Mouse (Mus musculus) CH12.LX (cell line): ENCODE measurements at regions not wholly inside any gene's neighbourhood (a gene's known extent, or its start where the extent isn't known, plus 50 kb on each side); places are given as distances from the start of the nearest gene placed in this dataset.

ENCODE experiments used
- DNase-seq: peaks from one replicate; pipeline ENCODE4 v3.0.0-alpha.2; 2013; ENCODE audit errors: extremely low read depth
- H3K27ac ChIP-seq: 2 replicates; pipeline ENCODE4 v1.5.1; 2012; ENCODE audit warnings: low read depth, mild to moderate bottlenecking, control low read depth, moderate library complexity; ENCODE audit not compliant: insufficient read depth
- H3K27me3 ChIP-seq: replicated peaks from 2 replicates; pipeline ENCODE3; 2012; ENCODE audit warnings: inconsistent platforms
- H3K36me3 ChIP-seq, 2 experiments: replicated peaks in 1 of 2; 2 replicates each; pipeline versions ENCODE3 to v1.6.1; 2012; ENCODE audit warnings: inconsistent platforms in 1 of 2, low read length in 1 of 2, mild to moderate bottlenecking in 1 of 2, mixed read lengths in 1 of 2, moderate library complexity in 1 of 2; ENCODE audit not compliant: control insufficient read depth in 1 of 2, insufficient read depth in 1 of 2
- H3K4me1 ChIP-seq, 2 experiments: 2 replicates each; pipeline ENCODE4 v1.6.1; 2012; ENCODE audit warnings: inconsistent platforms in 1 of 2, moderate library complexity in 1 of 2; ENCODE audit not compliant: insufficient read depth in 2 of 2, control insufficient read depth in 1 of 2
- H3K4me2 ChIP-seq: 2 replicates; pipeline ENCODE4 v1.6.1; 2012; ENCODE audit warnings: low read depth, mild to moderate bottlenecking, control low read depth; ENCODE audit not compliant: poor library complexity, insufficient read depth, severe bottlenecking
- H3K4me3 ChIP-seq, 3 experiments: fragments of 150-350 bp in 1 of 3; sonication (generic) in 1 of 3; replicated peaks in 1 of 3; 2 replicates each; pipeline versions ENCODE3 to v1.5.1; 2011 to 2012; ENCODE audit warnings: low read depth in 2 of 3, low read length in 2 of 3, mild to moderate bottlenecking in 2 of 3, moderate library complexity in 2 of 3, control low read depth in 1 of 3, improper control_type of control experiment in 1 of 3, inconsistent platforms in 1 of 3, mixed read lengths in 1 of 3; ENCODE audit not compliant: poor library complexity in 1 of 3
- H3K79me2 ChIP-seq: replicated peaks from 2 replicates; pipeline ENCODE4 v1.6.1; 2012; ENCODE audit warnings: mild to moderate bottlenecking, moderate library complexity; ENCODE audit not compliant: control insufficient read depth, poor library complexity, insufficient read depth, severe bottlenecking; ENCODE audit errors: extremely low read depth
- H3K9ac ChIP-seq: 2 replicates; pipeline ENCODE4 v1.6.1; 2012; ENCODE audit warnings: low read depth, mild to moderate bottlenecking, control low read depth, moderate library complexity; ENCODE audit not compliant: insufficient read depth
- H3K9me3 ChIP-seq: replicated peaks from 2 replicates; pipeline ENCODE3; 2012; ENCODE audit warnings: low read length, inconsistent platforms, mixed read lengths
- BHLHE40 ChIP-seq: IDR thresholded peaks from 2 replicates; pipeline ENCODE4 v1.6.1; 2011; ENCODE audit warnings: mild to moderate bottlenecking, low read depth, low read length, improper control_type of control experiment
- CTCF ChIP-seq, 2 experiments: IDR thresholded peaks in 1 of 2; conservative IDR thresholded peaks in 1 of 2; 2 replicates each; pipeline ENCODE4 v1.5.1; 2011 to 2012; ENCODE audit warnings: low read depth in 2 of 2, low read length in 2 of 2, improper control_type of control experiment in 1 of 2, inconsistent platforms in 1 of 2, mild to moderate bottlenecking in 1 of 2, moderate library complexity in 1 of 2
- E2F4 ChIP-seq: IDR thresholded peaks from 2 replicates; pipeline ENCODE4 v1.6.1; 2011; ENCODE audit warnings: low read depth, low read length, improper control_type of control experiment; ENCODE audit not compliant: insufficient replicate concordance
- ETS1 ChIP-seq: conservative IDR thresholded peaks from 2 replicates; pipeline ENCODE4 v1.6.1; 2012; ENCODE audit warnings: low read depth, mild to moderate bottlenecking, inconsistent platforms, low read length, improper control_type of control experiment, moderate library complexity
- HCFC1 ChIP-seq: IDR thresholded peaks from 2 replicates; pipeline ENCODE4 v1.6.1; 2012; ENCODE audit warnings: low read depth, mild to moderate bottlenecking, inconsistent platforms, low read length, improper control_type of control experiment
- IRF4 ChIP-seq: IDR thresholded peaks from 2 replicates; pipeline ENCODE4 v1.6.1; 2014; ENCODE audit warnings: low read depth, mild to moderate bottlenecking, inconsistent platforms, low read length, improper control_type of control experiment
- JUN ChIP-seq: IDR thresholded peaks from 2 replicates; pipeline ENCODE4 v1.6.1; 2011; ENCODE audit warnings: low read depth, mild to moderate bottlenecking, low read length, improper control_type of control experiment, moderate library complexity; ENCODE audit not compliant: insufficient read depth
- MAZ ChIP-seq: IDR thresholded peaks from 2 replicates; pipeline ENCODE4 v1.6.1; 2012; ENCODE audit warnings: low read depth, mild to moderate bottlenecking, inconsistent platforms, low read length, improper control_type of control experiment, moderate library complexity
- MEF2A ChIP-seq: IDR thresholded peaks from 2 replicates; pipeline ENCODE4 v1.6.1; 2014; ENCODE audit warnings: low read depth, mild to moderate bottlenecking, inconsistent platforms, low read length, improper control_type of control experiment, borderline replicate concordance
- MXI1 ChIP-seq: IDR thresholded peaks from 2 replicates; pipeline ENCODE4 v1.6.1; 2011; ENCODE audit warnings: mild to moderate bottlenecking, low read depth, low read length, improper control_type of control experiment
- NRF1 ChIP-seq: IDR thresholded peaks from 2 replicates; pipeline ENCODE4 v1.6.1; 2014; ENCODE audit warnings: low read depth, mild to moderate bottlenecking, inconsistent platforms, low read length, improper control_type of control experiment, moderate library complexity
- POLR2A ChIP-seq: IDR thresholded peaks from 2 replicates; pipeline ENCODE4 v1.6.1; 2011; ENCODE audit warnings: low read depth, mild to moderate bottlenecking, improper control_type of control experiment, low read length
- POLR2AphosphoS2 ChIP-seq: IDR thresholded peaks from 2 replicates; pipeline ENCODE4 v1.6.1; 2011; ENCODE audit warnings: low read depth, low read length, improper control_type of control experiment
- SIN3A ChIP-seq: IDR thresholded peaks from 2 replicates; pipeline ENCODE4 v1.6.1; 2012; ENCODE audit warnings: low read length, improper control_type of control experiment, inconsistent platforms
- SMC3 ChIP-seq: IDR thresholded peaks from 2 replicates; pipeline ENCODE4 v1.6.1; 2011; ENCODE audit warnings: low read depth, low read length, improper control_type of control experiment
- TBP ChIP-seq: conservative IDR thresholded peaks from 2 replicates; pipeline ENCODE4 v1.6.1; 2011; ENCODE audit warnings: low read depth, low read length, improper control_type of control experiment
- TCF12 ChIP-seq: IDR thresholded peaks from 2 replicates; pipeline ENCODE4 v1.6.1; 2014; ENCODE audit warnings: low read depth, mild to moderate bottlenecking, inconsistent platforms, low read length, improper control_type of control experiment
- UBTF ChIP-seq: IDR thresholded peaks from 2 replicates; pipeline ENCODE4 v1.6.1; 2012; ENCODE audit warnings: low read depth, mild to moderate bottlenecking, inconsistent platforms, low read length, improper control_type of control experiment, moderate library complexity
- ZC3H11A ChIP-seq: IDR thresholded peaks from 2 replicates; pipeline ENCODE4 v1.6.1; 2012; ENCODE audit warnings: low read depth, mild to moderate bottlenecking, inconsistent platforms, low read length, improper control_type of control experiment
- ZNF384 ChIP-seq: IDR thresholded peaks from 2 replicates; pipeline ENCODE4 v1.6.1; 2012; ENCODE audit warnings: low read depth, low read length, improper control_type of control experiment, inconsistent platforms
- dilution Hi-C: fragments of 300-500 bp; cut with MboI; formaldehyde crosslinking; loops from 2 replicates; pipeline ENCODE4 v1.14.3; 2020; ENCODE audit warnings: low sequenced_read_pairs; ENCODE audit not compliant: extremely low pct_unique_long_range_greater_than_20kb, extremely low pct_ligation_motif_present
- in situ Hi-C: fragments of 300-500 bp; cut with MboI; formaldehyde crosslinking; loops from 3 replicates; pipeline ENCODE4 v1.14.3; 2019; ENCODE audit warnings: low sequenced_read_pairs, low pct_ligation_motif_present, low pct_unique_long_range_greater_than_20kb, mixed read lengths

DNA sequence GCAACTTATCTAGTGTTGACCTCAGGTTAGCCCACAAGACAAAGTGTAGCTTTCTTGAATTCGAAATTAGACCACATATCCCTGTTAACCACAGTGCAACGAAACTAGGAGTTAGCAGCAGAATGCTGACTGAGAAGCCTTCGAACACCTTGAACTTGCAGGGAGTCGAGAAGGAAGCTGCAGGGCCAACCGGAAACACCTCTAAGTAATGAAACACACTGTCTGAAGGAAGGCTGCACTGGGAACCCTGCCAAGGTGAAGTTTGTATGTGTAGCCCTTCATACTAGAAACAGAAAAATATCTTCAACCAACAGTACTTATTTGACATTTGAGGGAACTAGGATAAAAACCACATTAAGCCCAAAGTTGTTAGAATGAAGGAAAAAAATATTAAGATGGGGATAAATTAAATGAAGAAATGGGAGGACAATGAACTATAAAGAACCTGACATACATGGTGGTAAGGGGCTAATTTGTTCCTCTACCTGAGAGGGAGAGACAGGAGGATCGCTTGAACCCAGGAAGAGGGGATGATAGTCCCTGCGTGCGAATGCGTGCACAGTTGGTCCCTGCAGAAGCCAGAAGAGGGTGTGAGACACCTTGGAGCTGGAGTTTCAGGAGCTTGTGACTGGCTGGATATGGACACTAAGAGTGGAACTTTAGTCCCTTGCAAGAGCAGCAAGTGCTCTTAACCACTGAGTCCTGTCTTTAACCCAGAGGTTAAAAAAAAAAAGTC is 234.4 kb downstream of the Diras2 start:
- in situ Hi-C loops, result no loop called here
- dilution Hi-C loops, result no loop called here
- no peak for DNase-seq

DNA sequence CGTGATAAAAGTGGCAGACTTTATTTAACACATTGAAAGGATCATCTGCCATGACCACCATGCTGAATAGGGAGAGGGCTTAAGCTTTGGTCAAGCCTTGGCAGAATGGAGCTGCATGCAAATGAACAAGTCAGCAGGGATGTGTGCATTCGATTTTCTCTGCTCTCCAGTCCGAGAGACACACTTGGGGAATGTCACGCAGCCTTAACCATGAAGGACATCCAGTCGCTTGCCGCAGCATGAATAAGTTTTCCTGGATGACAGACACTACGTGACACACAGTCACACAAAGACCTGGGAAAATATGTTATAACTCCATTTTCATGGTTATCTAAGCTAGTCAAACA is 233.8 kb downstream of the Diras2 start:
- no peak overlapping the region for H3K4me2 ChIP-seq
- H3K27ac ChIP-seq, result no peak overlapping the region
- no peak for DNase-seq
- H3K4me1 ChIP-seq, result no peaks in the 10 kb centered on the region; a peak in 1 of 4 replicates
- no peaks in the 10 kb centered on the region for H3K9me3 ChIP-seq
- no peaks in the 10 kb centered on the region for H3K27me3 ChIP-seq
- in situ Hi-C loops (no loop called here), dilution Hi-C loops (no loop called here)
- H3K4me3 ChIP-seq, result no peak overlapping the region
- no peaks in the 10 kb centered on the region for H3K36me3 ChIP-seq
- TF ChIP-seq HCFC1 (no peak), MXI1 (no peak), NRF1 (no peak), CTCF (conservative IDR thresholded peaks at IDR 0.05 in 1 of 2, IDR thresholded peaks at IDR 0.05 in 1 of 2; ENCODE audit: low read depth in 2 of 2, low read length in 2 of 2) (no peak), BHLHE40 (no peak), JUN (no peak), MEF2A (no peak), E2F4 (no peak), SIN3A (no peak), ETS1 (no peak), POLR2AphosphoS2 (no peak), ZC3H11A (no peak), SMC3 (no peak), POLR2A (no peak), MAZ (no peak)
- no peak overlapping the region for H3K9ac ChIP-seq
- H3K79me2 ChIP-seq, result no peaks in the 10 kb centered on the region

More for the DNA sequence above, 234.4 kb downstream of the Diras2 start:
- Histone ChIP-seq H3K4me3 (no peak overlapping the region), H3K9ac (no peak overlapping the region), H3K9me3 (no peaks in the 10 kb centered on the region), H3K79me2 (no peaks in the 10 kb centered on the region), H3K4me1 (no peaks in the 10 kb centered on the region; a peak in 1 of 4 replicates), H3K27me3 (no peaks in the 10 kb centered on the region), H3K36me3 (no peaks in the 10 kb centered on the region), H3K4me2 (no peak overlapping the region), H3K27ac (no peak overlapping the region)
- TF ChIP-seq JUN (no peak), TBP (no peak), MAZ (no peak), UBTF (no peak), ETS1 (no peak), IRF4 (no peak), SIN3A (no peak), TCF12 (no peak), MXI1 (no peak), MEF2A (no peak), SMC3 (no peak), HCFC1 (no peak), ZNF384 (no peak)
